Mouse (Mus musculus) bone marrow macrophage, adult 2 months (primary cell): ENCODE measurements around the gene Mpdu1.

Source experiments
- CTCF ChIP-seq: IDR thresholded peaks from 2 replicates; pipeline ENCODE4 v1.5.1; 2012; ENCODE audit warnings: low read depth, mild to moderate bottlenecking, low read length, moderate library complexity
- POLR2A ChIP-seq: IDR thresholded peaks from 2 replicates; pipeline ENCODE4 v1.6.1; 2012; ENCODE audit warnings: mild to moderate bottlenecking, low read depth, low read length, borderline replicate concordance

GRCm38 (mm10) chr11:69687061-69687460, 24.6 kb upstream of the Mpdu1 start:
- TF ChIP-seq POLR2A = no peak
- no peak for TF ChIP-seq CTCF
